Mouse (Mus musculus) lung, embryonic 14.5 days (tissue): Measurements from ENCODE around the gene Snd1. TPM values are rescaled to one million over a fixed set of nuclear protein-coding genes. Genes with fewer than 3 reads are reported as not detected.

ENCODE experiments used
- ATAC-seq: fragments of 200-750 bp; cut with Nextera tagmentation; 2 replicates; pipeline ENCODE4 v1.8.0; 2017; ENCODE audit warnings: mild to moderate bottlenecking, moderate TSS enrichment, moderate library complexity; ENCODE audit not compliant: insufficient read depth
- DNase-seq: peaks from one replicate; pipeline ENCODE4 v3.0.0-alpha.2; 2015
- H3K27ac ChIP-seq: fragments of 300-500 bp; sonication (generic); 2 replicates; pipeline ENCODE4 v1.5.1; 2014; ENCODE audit warnings: low read depth, mild to moderate bottlenecking, moderate library complexity
- H3K27me3 ChIP-seq: fragments of 300-500 bp; sonication (generic); 2 replicates; pipeline ENCODE4 v1.6.1; 2014; ENCODE audit warnings: low read length, control low read depth; ENCODE audit not compliant: insufficient read depth
- H3K36me3 ChIP-seq: fragments of 300-500 bp; sonication (generic); 2 replicates; pipeline ENCODE4 v1.6.1; 2014; ENCODE audit warnings: control low read depth; ENCODE audit not compliant: insufficient read depth
- H3K4me1 ChIP-seq: fragments of 300-500 bp; sonication (generic); 2 replicates; pipeline ENCODE4 v1.6.1; 2014; ENCODE audit warnings: antibody characterized with exemption, control low read depth; ENCODE audit not compliant: insufficient read depth
- H3K4me2 ChIP-seq: fragments of 300-500 bp; sonication (generic); 2 replicates; pipeline ENCODE4 v1.6.1; 2014; ENCODE audit warnings: mild to moderate bottlenecking
- H3K4me3 ChIP-seq: fragments of 300-500 bp; sonication (generic); 2 replicates; pipeline ENCODE4 v1.5.1; 2014; ENCODE audit warnings: low read depth, low read length
- H3K9ac ChIP-seq: fragments of 300-500 bp; sonication (generic); 2 replicates; pipeline ENCODE4 v1.6.1; 2014
- H3K9me3 ChIP-seq: fragments of 300-500 bp; sonication (generic); 2 replicates; pipeline ENCODE4 v1.6.1; 2016; ENCODE audit warnings: low read depth, low read length, control low read depth
- CTCF ChIP-seq: IDR thresholded peaks from 2 replicates; pipeline ENCODE4 v1.5.1; 2016; ENCODE audit warnings: antibody characterized with exemption, low read depth
- WGBS: fragments of 180-500 bp; shearing (Covaris S2); extraction: QIAGEN DNeasy Blood & Tissue Kit; methylation state at CpG from one replicate; pipeline ENCODE4 v1.1.7; 2014; 5-methylcytosine and 5-hydroxymethylcytosine counted together
- polyA plus RNA-seq: library from polyadenylated mRNA; unstranded; fragments of >200 nt; fragmentation: Nextera tagmentation; extraction: Ambion mirVana; gene quantifications from 2 replicates; pipeline ENCODE4 v1.2.1, GENCODE M21; 2014

Gene Snd1
- polyA plus RNA-seq, 1 experiment from 2014 or later, result 145 TPM

DNA sequence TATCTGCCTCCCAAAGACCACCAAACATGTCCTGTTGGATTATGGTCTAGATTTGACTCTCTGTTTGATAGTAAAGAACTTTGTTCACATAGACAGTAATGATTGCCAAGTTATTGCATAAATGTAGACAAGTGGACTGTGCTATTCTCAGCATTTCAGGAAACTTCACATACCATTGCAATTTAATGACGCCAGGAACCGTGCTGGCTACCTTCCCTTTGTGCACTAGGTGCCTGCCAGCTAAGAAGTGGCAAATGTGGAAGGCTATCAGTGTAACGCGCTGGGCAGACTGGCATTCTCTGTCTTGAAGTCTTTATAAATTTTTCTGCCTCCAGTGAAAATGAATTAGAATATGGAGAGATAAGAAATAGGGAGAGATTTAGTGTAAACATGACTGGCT lies 205.6 kb downstream of the Snd1 start:
- Histone ChIP-seq H3K9ac (no peak overlapping the region), H3K27ac (no peak overlapping the region), H3K27me3 (no peaks in the 10 kb centered on the region), H3K36me3 (no peaks in the 10 kb centered on the region), H3K4me1 (no peaks in the 10 kb centered on the region), H3K9me3 (no peaks in the 10 kb centered on the region), H3K4me2 (no peak overlapping the region), H3K4me3 (no peak overlapping the region)
- TF ChIP-seq CTCF, result no peak
- no peak for DNase-seq
- ATAC-seq, result no peak
- 69% methylated on average over 4 of the region's 4 CpGs for WGBS

DNA sequence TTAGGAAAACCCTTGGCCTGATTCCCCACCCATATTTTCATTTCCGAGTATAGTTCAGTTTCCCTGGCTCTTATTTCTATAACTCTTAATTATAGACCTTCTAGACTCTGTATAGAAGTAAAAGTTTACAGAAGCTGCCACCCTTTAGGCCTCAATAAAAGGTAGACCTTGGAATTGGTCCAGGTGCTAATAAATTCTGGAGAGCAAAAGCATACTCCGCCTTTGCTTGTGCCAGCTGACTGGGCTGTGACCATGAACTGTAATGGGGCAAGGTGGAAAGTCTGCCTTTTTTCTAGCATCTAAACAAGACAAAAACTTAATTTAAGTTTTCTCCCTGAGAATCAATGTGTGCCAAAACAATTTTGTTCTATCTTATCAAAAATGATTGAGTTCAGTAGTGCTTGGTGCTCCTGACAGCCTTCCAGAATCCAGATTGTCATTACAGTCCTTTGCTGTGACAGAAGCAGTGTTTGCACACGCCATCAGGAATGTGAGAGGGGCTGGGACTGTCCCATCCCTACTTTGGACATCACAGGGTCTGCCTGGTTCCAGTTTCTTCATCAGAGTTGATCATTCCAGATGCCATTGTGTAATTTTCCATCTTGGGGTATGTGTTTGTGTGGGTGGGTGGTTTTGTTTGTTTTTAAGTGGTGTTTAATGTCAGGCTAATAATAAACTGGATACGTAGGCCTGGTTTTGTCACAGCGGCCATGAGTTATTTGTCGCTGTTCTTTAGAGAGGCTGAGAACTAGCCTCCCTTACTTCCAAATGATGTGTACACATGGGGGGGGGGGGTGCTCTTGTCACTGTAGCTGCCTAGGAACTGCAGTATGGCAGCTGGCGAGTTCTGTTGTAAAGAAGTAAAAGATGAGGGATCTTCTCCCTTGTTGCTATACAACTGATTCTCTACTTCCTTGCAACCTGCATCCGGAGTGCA lies 206.8 kb downstream of the Snd1 start:
- H3K4me3 ChIP-seq, result no peak overlapping the region
- ATAC-seq (no peak), DNase-seq (peak; percentile 22)
- no peak overlapping the region for H3K9ac ChIP-seq
- H3K27ac ChIP-seq, result no peak overlapping the region
- WGBS, result 74% methylated on average over 8 of the region's 8 CpGs
- no peaks in the 10 kb centered on the region for H3K36me3 ChIP-seq
- H3K4me2 ChIP-seq, result no peak overlapping the region
- H3K4me1 ChIP-seq, result no peaks in the 10 kb centered on the region
- H3K27me3 ChIP-seq, result no peaks in the 10 kb centered on the region
- no peak for TF ChIP-seq CTCF
- no peaks in the 10 kb centered on the region for H3K9me3 ChIP-seq

DNA sequence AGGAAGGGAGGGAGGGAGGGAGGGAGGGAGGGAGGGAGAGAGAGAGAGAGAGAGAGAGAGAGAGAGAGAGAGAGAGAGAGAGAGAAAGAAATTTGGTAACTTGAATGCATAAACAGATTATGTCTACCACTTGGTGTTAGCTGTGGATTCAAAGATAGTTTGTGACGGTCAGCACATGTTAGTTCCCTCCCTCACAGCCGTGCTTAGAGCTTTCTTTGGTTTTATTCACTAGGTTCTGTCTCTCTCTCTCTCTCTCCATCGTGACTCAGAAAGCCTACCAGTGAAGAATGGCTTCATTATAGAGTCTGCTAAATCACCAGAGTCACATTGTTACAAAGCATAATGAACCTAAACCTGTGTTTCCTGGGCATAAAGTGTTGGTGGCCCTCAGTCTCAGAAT lies 210.1 kb downstream of the Snd1 start:
- Histone ChIP-seq H3K36me3 (no peaks in the 10 kb centered on the region), H3K4me2 (no peak overlapping the region), H3K9ac (no peak overlapping the region), H3K4me1 (no peaks in the 10 kb centered on the region), H3K4me3 (no peak overlapping the region), H3K27ac (no peak overlapping the region), H3K27me3 (no peaks in the 10 kb centered on the region), H3K9me3 (no peaks in the 10 kb centered on the region)
- no peak for ATAC-seq
- TF ChIP-seq CTCF, result no peak
- 71% methylated on average over 3 of the region's 3 CpGs for WGBS
- DNase-seq, result no peak

DNA sequence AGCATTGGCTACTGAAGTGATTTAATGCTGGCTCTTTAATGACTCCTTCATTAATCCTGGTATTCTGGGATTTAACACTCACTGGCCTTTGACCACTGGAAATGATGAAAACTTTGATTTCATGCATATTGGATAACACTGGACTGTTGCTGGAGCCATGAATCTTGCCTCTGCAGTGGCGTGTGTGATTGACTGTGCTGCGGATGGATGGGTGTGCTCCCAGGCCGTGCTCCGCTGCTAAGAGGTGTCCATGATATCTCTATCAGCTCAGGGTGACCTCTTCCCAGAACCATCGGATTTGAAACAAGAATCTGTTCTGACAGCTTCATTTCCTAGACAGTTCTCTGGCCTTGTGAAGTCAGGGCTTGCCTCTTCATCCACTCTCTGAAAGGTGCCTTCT lies 210.8 kb downstream of the Snd1 start:
- DNase-seq (no peak), ATAC-seq (no peak)
- Histone ChIP-seq H3K9me3 (no peaks in the 10 kb centered on the region), H3K27me3 (no peaks in the 10 kb centered on the region), H3K4me2 (no peak overlapping the region), H3K27ac (no peak overlapping the region), H3K4me1 (no peaks in the 10 kb centered on the region), H3K4me3 (no peak overlapping the region), H3K9ac (no peak overlapping the region), H3K36me3 (no peaks in the 10 kb centered on the region)
- TF ChIP-seq CTCF, result no peak
- WGBS, result 61% methylated on average over 5 of the region's 5 CpGs

DNA sequence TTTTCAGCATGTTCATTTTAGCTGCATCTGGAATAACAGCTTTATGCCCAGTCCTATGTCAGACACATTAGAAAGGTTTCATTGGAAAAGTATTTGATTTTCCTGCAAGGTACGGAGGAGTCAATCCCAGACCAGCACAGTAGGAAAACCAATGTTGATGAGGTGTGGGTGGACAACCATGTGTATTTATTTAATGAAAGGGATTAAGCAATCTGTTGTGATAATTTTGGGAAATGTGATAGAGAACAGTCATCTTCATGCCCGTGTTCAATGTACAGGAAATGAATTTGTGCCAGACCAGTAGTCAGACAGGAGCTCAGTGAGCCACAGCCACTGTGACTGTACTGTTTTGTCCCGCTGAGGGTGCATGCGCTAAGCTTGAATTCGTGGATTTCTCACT lies 212.8 kb downstream of the Snd1 start:
- H3K9me3 ChIP-seq, result no peaks in the 10 kb centered on the region
- WGBS, result 80% methylated on average over 5 of the region's 5 CpGs

DNA sequence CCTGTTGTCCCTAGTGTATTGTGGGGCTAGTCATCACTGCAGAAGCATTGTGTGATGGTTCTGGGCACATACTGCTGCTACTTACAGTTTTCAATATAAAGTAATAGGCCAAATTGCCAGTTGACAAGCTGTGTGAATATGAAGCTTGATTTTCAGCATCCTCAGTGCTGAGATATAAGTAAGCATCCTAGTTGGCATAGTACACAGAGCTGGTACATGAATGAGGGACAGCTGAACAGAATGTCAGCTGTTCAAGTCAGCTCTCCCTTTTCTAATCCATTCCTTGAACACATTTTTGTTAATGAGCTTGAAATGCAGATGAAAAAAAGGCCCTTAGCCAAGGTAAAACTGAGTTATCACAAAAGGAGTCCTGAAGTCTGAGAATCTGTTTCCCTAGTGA lies 217.7 kb downstream of the Snd1 start:
- H3K36me3 ChIP-seq, result no peaks in the 10 kb centered on the region
- H3K27me3 ChIP-seq, result no peaks in the 10 kb centered on the region
- DNase-seq (no peak), ATAC-seq (no peak)
- no peak overlapping the region for H3K4me3 ChIP-seq
- H3K4me2 ChIP-seq, result no peak overlapping the region
- no peak overlapping the region for H3K27ac ChIP-seq
- no peak overlapping the region for H3K9ac ChIP-seq
- H3K4me1 ChIP-seq, result no peaks in the 10 kb centered on the region
- no peak for TF ChIP-seq CTCF
- no peaks in the 10 kb centered on the region for H3K9me3 ChIP-seq

More for the DNA sequence above, 212.8 kb downstream of the Snd1 start:
- H3K27ac ChIP-seq, result no peak overlapping the region
- no peak for TF ChIP-seq CTCF
- no peak for ATAC-seq
- no peak overlapping the region for H3K4me2 ChIP-seq
- no peak overlapping the region for H3K9ac ChIP-seq
- H3K36me3 ChIP-seq, result no peaks in the 10 kb centered on the region
- no peak for DNase-seq
- H3K4me1 ChIP-seq, result no peaks in the 10 kb centered on the region
- H3K4me3 ChIP-seq, result no peak overlapping the region
- H3K27me3 ChIP-seq, result no peaks in the 10 kb centered on the region

DNA sequence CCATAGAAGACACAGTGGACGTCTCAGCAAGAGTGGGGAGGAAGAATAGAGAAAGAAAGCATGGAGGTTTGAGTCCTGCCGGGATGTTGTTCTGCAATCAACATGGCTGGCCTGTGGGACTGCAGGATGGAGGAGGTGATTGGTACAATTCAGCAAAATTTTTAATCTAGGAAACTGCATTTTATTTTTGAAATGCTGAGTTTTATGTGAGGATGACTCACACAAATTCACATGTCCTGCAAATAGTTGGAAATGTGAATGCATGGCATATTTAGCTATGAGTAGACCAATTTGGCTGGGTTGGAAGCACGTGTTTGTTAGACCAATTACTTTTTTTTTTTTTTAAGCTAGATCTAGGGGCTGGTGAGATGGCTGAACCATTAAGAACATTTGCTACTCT lies 222.3 kb downstream of the Snd1 start:
- DNase-seq, result no peak
- Histone ChIP-seq H3K9me3 (no peaks in the 10 kb centered on the region), H3K4me2 (no peak overlapping the region), H3K36me3 (no peaks in the 10 kb centered on the region), H3K27me3 (no peaks in the 10 kb centered on the region), H3K27ac (no peak overlapping the region), H3K4me3 (no peak overlapping the region), H3K4me1 (no peaks in the 10 kb centered on the region), H3K9ac (no peak overlapping the region)
- no peak for ATAC-seq
- TF ChIP-seq CTCF, result no peak
- 83% methylated on average over 3 of the region's 3 CpGs for WGBS
